Mouse (Mus musculus): ENCODE data around the gene Mog. TPM values are rescaled to one million over a fixed set of nuclear protein-coding genes. Genes with fewer than 3 reads are reported as not detected.
A peak's percentile ranks its signal among the peaks of the same experiment; 100 is the strongest.
"Not testable (repeated sequence)": the region's sequence is repeated elsewhere in the genome, so short reads cannot be mapped to it uniquely, and the experiment has no call there.

Mog gene
- polyA plus RNA-seq, 1 experiment from 2014 or later = 1.2 TPM

DNA sequence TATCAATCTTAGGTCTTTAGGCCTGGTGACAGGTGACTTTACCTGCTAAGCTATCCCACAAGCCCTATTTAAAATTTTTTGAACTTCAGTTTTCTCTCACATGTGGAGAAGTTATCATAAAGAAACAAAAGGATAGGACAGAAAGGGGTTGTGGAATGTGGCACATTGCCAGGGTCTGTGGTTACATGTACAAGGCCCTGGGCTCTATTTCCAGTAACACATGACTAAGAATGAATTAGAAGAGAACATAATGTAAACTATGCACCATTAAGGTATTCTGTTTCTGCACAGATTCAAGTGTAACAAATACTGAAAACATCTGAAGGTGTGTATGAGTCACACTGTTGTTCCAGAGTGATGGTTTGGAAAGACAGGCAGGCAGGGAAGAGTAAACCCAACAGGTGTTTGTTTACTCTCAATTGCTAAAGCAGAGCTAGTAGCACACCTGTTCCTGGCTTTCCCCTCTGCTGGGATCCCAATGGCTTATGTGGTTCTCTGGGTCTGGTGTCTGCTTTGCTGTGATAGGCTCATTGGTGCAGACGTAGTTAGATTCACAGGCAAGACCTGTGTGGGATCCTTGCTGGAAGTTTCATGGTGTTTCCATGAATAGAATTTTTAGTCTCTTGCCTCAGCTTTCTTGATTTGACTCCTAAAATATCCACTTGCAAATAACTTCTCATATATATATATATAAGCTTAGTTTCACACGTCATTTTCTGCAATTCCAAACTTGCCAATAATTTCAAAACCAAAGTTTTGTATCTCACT lies 16.1 kb upstream of the Mog start:
- Histone ChIP-seq H3K36me3 (no peaks in the 10 kb centered on the region), H3K4me1 (replicated peaks) (no peaks in the 10 kb centered on the region), H3K4me2 (no peak overlapping the region), H3K4me3 (no peak overlapping the region), H3K9ac (no peak overlapping the region), H3K9me3 (no peaks in the 10 kb centered on the region), H3K27ac (replicated peaks) (no peak overlapping the region), H3K27me3 (no peaks in the 10 kb centered on the region)
- 89% methylated on average over 2 of the region's 2 CpGs for WGBS
- no peak for ATAC-seq (ENCODE audit: low read depth)

DNA sequence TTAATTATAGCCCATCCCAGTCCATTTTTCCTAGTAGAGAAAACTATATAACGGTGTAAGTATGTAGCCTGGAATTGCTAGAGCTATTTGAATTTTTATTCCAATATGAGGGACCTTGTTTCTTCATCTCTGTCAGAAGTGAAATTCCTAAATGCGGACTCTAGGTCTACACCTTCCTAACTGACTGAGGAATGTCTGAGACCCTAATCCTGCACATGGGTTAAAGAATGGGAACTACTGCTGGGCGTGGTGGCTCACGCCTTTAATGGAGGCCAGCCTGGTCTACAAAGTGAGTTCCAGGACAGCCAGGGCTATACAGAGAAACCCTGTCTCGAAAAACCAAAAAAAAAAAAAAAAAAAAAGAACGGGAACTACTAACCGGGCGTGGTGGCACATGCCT lies 6.0 kb upstream of the Mog start:
- Histone ChIP-seq H3K4me2 (peak overlapping the region; percentile 55), H3K36me3 (no peaks in the 10 kb centered on the region), H3K4me1 (replicated peaks) (peaks cover 12% of the 10 kb centered on the region), H3K4me3 (peak overlapping the region; percentile 44), H3K9me3 (no peaks in the 10 kb centered on the region), H3K9ac (peak overlapping the region; percentile 68), H3K27ac (replicated peaks) (peak overlapping the region; percentile 98), H3K27me3 (no peaks in the 10 kb centered on the region)
- ATAC-seq (ENCODE audit: low read depth) = peak; percentile 41
- whole genome bisulfite sequencing = 60% methylated on average over 8 of the region's 8 CpGs

DNA sequence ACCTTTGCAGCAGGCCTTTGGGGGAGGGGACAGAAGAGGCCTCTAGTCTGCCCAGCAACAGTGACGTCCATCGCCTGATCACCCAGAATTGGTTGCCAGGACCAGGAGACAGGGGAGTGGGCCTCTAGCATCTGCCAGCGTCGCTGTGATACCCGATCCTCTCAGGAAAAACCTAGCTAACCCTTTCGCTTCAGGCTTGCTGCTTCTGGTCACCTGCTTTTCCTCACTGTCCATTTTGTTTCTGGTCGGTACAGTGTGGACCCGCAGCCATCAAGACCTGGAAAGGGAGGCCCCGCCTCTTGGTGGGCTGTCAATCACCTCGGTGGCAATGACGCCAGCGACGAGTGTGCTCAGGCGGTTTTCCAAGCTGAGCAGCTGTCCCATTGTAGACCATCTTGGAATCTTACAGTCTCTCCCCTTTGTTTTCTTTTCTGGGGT lies 5.5 kb upstream of the Mog start:
- H3K4me3 ChIP-seq = peak overlapping the region; percentile 44
- peak overlapping the region; percentile 55 for H3K4me2 ChIP-seq
- H3K27me3 ChIP-seq = no peaks in the 10 kb centered on the region
- under 1% methylated on average over 14 of the region's 14 CpGs for WGBS
- peak overlapping the region; percentile 68 for H3K9ac ChIP-seq
- H3K9me3 ChIP-seq = no peaks in the 10 kb centered on the region
- peak overlapping the region; percentile 98 for H3K27ac ChIP-seq (replicated peaks)
- H3K4me1 ChIP-seq (replicated peaks) = peaks cover 12% of the 10 kb centered on the region
- peak; percentile 99 for ATAC-seq (ENCODE audit: low read depth)
- no peaks in the 10 kb centered on the region for H3K36me3 ChIP-seq

DNA sequence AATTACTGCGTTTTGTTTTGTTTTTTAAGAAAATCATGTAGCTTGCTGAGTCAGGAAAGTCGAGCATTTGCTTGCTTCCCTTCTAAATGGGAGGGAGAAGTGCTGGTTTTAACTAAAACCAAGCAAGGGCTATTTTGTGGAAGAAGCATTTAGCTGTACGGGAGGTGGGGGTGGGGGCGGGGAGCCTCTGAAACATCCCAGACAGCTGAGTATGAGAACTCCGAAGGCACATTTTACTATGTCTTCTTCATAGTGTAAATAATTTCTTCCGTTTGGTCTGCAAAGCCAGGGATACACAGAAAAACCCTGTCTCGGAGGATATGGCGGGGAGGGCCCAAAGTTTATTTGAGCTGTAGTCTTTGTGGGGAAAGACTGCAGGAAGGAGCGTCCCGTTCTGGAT lies 5.0 kb upstream of the Mog start:
- no peaks in the 10 kb centered on the region for H3K36me3 ChIP-seq
- peak; percentile 54 for ATAC-seq (ENCODE audit: low read depth)
- peaks cover 12% of the 10 kb centered on the region for H3K4me1 ChIP-seq (replicated peaks)
- 4% methylated on average over 10 of the region's 10 CpGs for WGBS
- H3K4me2 ChIP-seq = peak overlapping the region; percentile 55
- H3K4me3 ChIP-seq = peak overlapping the region; percentile 44
- no peaks in the 10 kb centered on the region for H3K9me3 ChIP-seq
- H3K27me3 ChIP-seq = no peaks in the 10 kb centered on the region
- H3K9ac ChIP-seq = peak overlapping the region; percentile 68
- peak overlapping the region; percentile 98 for H3K27ac ChIP-seq (replicated peaks)

DNA sequence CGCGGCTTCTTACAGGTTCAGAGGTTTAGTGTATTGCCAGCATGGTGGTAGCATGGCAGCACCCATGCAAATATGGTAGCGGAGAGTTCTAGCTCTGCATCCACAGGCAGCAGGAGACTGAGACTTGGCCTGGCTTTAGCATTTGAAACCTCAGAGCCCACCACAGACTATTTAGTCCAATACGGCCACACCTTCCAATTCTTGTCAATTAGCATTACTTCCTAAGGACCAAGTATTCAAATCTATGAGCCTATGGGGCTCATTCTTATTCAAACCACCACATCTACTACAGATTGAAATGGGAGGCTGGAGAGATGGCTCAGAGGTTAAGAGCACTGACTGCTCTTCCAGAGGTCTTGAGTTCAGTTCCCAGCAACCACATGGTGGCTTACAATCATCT lies 4.3 kb upstream of the Mog start:
- Histone ChIP-seq H3K27me3 (no peaks in the 10 kb centered on the region), H3K27ac (replicated peaks) (peak overlapping the region; percentile 98), H3K9me3 (no peaks in the 10 kb centered on the region), H3K4me2 (no peak overlapping the region), H3K4me3 (no peak overlapping the region), H3K36me3 (no peaks in the 10 kb centered on the region), H3K9ac (0 out of 2 replicates have a peak overlapping the region, but pooled peaks have one; percentile 22), H3K4me1 (replicated peaks) (peaks cover 12% of the 10 kb centered on the region)
- 94% methylated on average over 4 of the region's 4 CpGs for WGBS
- no peak for ATAC-seq (ENCODE audit: low read depth)

DNA sequence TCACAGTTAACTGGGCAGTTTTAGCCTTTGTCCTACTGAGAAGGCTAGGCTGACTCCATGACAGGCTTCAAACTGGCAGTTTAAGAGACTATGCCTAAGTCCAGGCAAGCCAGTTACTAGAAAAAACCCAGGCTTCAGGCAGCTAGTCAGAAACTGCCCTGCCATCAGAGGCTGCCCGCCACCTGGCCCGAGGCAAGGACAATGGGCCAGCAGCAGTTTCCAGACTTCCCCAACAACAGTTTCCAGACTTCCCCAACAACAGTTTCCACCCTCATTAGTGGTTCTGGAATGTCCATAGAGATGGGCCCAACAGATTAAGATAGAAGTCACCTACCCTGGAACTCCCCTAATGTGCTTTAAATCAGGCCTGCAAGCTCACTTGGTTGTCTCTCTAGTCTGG lies 3.2 kb upstream of the Mog start:
- Histone ChIP-seq H3K4me1 (replicated peaks) (peaks cover 12% of the 10 kb centered on the region), H3K9ac (no peak overlapping the region), H3K27ac (replicated peaks) (no peak overlapping the region), H3K36me3 (no peaks in the 10 kb centered on the region), H3K4me2 (no peak overlapping the region), H3K27me3 (no peaks in the 10 kb centered on the region), H3K4me3 (no peak overlapping the region), H3K9me3 (no peaks in the 10 kb centered on the region)
- WGBS = 66% methylated on average over 2 of the region's 2 CpGs
- ATAC-seq (ENCODE audit: low read depth) = no peak

DNA sequence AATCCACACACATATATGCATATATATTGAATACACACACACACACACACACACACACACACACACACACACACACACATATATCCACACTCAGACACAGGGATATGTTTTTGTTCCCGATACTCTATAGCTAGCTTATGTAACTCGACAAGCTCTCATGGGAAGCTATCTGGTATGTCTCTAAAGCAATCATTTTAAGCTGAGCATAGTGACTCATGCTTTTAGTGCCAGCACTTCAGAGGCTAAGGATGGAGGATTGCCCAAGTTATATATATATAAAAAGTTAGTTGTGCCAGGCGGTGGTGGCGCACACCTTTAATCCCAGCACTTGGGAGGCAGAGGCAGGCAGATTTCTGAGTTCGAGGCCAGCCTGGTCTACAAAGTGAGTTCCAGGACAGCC lies 4.0 kb downstream of the Mog start:
- not testable (repeated sequence) for H3K27ac ChIP-seq (replicated peaks); H3K27me3 ChIP-seq; H3K36me3 ChIP-seq; H3K9me3 ChIP-seq; H3K4me3 ChIP-seq; H3K9ac ChIP-seq; H3K4me2 ChIP-seq; ATAC-seq (ENCODE audit: low read depth); H3K4me1 ChIP-seq (replicated peaks)
- 93% methylated on average over 5 of the region's 5 CpGs for WGBS

DNA sequence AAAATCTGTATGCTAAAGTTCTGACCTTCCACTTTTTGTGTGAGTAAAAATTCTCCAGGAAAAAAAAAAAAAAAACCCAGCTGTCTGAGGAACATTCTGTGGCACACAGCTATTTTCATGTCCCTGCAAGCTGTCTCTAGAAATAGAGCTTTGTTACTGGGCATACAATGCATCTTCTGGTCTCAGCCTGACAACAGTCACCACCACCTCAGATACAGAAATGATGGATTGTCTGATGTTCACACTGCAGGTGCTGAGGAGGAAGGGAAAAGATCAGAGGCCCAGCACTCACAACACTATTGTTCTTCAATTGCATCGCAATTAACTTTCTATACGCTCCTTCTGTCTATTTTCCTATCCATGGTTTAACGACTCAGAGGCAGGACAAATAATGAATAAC lies 4.9 kb downstream of the Mog start:
- Histone ChIP-seq H3K4me2 (no peak overlapping the region), H3K36me3 (no peaks in the 10 kb centered on the region), H3K9ac (no peak overlapping the region), H3K4me1 (replicated peaks) (no peaks in the 10 kb centered on the region), H3K9me3 (no peaks in the 10 kb centered on the region), H3K27me3 (no peaks in the 10 kb centered on the region), H3K27ac (replicated peaks) (no peak overlapping the region), H3K4me3 (no peak overlapping the region)
- 47% methylated on average over 3 of the region's 3 CpGs for WGBS
- no peak for ATAC-seq (ENCODE audit: low read depth)

DNA sequence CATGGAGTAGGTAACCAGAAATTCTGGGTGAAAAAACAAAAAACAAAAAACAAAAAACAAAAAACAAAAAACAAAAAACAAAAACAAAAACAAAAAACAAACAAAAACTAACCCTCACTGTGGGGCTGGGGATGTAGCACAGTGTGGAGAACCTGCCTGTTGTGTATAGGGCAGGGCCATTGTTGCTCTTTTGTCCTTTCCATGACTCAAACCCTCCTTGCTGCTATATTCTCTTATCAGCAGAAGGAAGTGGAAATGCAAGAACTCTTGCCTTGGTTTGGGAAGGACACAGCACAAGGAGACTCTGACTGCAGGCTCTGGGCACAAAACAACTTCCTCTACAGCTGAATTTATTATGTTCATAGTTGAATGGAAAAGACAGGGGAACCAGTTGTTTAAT lies 6.9 kb downstream of the Mog start:
- no peak overlapping the region for H3K9ac ChIP-seq
- peaks cover 11% of the 10 kb centered on the region for H3K4me1 ChIP-seq (replicated peaks)
- H3K36me3 ChIP-seq = peaks cover 11% of the 10 kb centered on the region
- no peaks in the 10 kb centered on the region for H3K27me3 ChIP-seq
- no peak overlapping the region for H3K4me2 ChIP-seq
- H3K9me3 ChIP-seq = no peaks in the 10 kb centered on the region
- H3K27ac ChIP-seq (replicated peaks) = no peak overlapping the region
- H3K4me3 ChIP-seq = no peak overlapping the region
- no peak for ATAC-seq (ENCODE audit: low read depth)

DNA sequence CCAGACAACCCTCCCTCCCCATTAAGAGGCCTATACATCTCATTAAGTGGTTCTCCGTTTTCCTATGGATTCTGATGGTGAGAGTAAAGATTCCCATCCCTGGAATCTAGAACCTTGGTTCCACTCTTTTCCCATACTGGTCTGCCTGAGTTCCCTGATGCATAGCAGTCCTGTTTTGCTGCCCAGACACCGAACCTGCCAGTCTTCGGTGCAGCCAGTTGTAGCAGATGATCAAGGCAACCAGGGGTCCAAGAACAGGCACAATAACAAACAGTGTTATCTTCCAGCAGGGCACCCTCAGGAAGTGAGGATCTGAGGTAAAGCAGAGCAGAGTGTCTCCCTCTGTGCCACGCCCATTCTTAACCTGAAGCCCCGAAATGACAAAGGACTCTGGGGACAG lies 11.1 kb downstream of the Mog start:
- 77% methylated on average over 5 of the region's 5 CpGs for WGBS

DNA sequence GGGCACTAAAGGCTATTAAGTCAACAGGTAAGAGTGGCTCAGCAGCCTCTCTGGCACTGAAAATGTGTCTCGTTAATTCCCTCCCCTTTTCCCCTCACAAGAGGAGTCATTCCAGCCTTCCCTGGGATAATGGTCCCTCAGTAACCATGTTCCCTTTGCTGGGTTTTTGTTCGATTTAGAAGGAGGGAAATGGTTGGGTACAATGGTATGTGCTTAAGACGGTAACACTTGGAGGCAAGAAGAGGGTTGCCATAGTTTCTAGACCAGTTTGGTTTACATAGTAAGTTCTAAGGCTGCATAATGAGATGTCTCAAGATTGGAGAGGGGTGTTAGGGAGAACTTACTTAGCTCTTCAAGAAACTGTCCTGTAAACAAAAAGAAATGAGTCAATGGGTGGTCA lies 11.5 kb downstream of the Mog start:
- ATAC-seq (ENCODE audit: low read depth) = no peak
- no peaks in the 10 kb centered on the region for H3K27me3 ChIP-seq
- H3K27ac ChIP-seq (replicated peaks) = no peak overlapping the region
- no peaks in the 10 kb centered on the region for H3K9me3 ChIP-seq
- WGBS = 85% methylated on average over 3 of the region's 3 CpGs
- peaks cover 37% of the 10 kb centered on the region for H3K4me1 ChIP-seq (replicated peaks)
- H3K36me3 ChIP-seq = peaks cover 57% of the 10 kb centered on the region
- no peak overlapping the region for H3K4me2 ChIP-seq
- H3K9ac ChIP-seq = no peak overlapping the region
- H3K4me3 ChIP-seq = no peak overlapping the region

More for the DNA sequence above, 11.1 kb downstream of the Mog start:
- H3K4me3 ChIP-seq = no peak overlapping the region
- H3K9ac ChIP-seq = no peak overlapping the region
- H3K4me2 ChIP-seq = no peak overlapping the region
- no peak; the same call in 1 of the 2 replicates for ATAC-seq (ENCODE audit: low read depth)
- peaks cover 53% of the 10 kb centered on the region for H3K36me3 ChIP-seq
- no peaks in the 10 kb centered on the region for H3K27me3 ChIP-seq
- H3K9me3 ChIP-seq = no peaks in the 10 kb centered on the region
- peaks cover 37% of the 10 kb centered on the region for H3K4me1 ChIP-seq (replicated peaks)
- no peak overlapping the region for H3K27ac ChIP-seq (replicated peaks)

DNA sequence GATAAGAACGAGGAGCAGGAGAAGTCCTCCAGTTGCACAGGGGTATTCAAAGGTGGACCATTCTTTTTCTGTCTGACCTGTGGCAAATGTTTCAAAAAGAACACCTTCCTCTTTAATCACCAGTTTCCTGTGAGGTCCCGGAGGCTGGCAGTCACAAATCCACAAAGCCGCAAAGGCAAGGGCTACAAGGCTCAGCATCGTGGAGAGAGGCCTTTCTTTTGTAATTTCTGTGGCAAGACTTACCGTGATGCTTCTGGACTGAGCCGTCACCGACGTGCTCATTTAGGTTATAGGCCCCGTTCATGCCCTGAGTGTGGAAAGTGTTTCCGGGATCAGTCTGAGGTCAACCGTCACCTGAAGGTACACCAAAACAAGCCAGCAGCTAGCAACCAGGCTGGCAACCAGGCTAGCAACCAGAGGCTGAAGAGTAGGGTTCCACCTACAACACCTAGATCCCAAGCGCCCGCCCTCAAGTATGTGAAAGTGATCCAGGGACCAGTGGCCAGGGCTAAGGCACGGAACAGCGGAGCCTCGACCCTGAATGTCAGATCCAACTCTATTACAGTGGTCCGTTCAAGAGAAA lies 13.6 kb downstream of the Mog start:
- WGBS = 93% methylated on average over 17 of the region's 17 CpGs
- Histone ChIP-seq H3K4me2 (no peak overlapping the region), H3K27me3 (no peaks in the 10 kb centered on the region), H3K27ac (replicated peaks) (no peak overlapping the region), H3K36me3 (peaks cover 75% of the 10 kb centered on the region), H3K9ac (no peak overlapping the region), H3K4me3 (no peak overlapping the region), H3K9me3 (no peaks in the 10 kb centered on the region), H3K4me1 (replicated peaks) (peaks cover 43% of the 10 kb centered on the region)
- ATAC-seq (ENCODE audit: low read depth) = no peak

DNA sequence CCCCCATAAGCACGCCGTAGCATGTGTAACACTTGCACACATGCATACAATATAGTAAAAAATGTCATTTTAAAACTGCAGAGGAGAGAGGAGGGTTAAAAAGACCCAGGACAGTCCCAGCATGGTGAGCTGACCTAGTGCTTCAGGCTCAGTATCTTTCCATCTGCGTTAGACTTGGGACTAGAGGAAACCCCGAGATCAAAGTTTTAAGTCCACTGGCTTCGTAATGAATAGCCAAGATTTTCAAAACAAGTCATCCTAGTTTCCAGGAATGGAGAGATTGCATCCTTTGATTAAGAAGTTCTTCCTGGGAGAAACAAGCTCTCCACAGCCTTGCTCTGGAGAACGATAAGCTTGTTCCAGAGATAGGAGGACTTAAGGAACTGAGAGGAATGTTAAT lies 15.0 kb downstream of the Mog start:
- Histone ChIP-seq H3K27me3 (no peaks in the 10 kb centered on the region), H3K4me1 (replicated peaks) (peaks cover 57% of the 10 kb centered on the region), H3K4me2 (no peak overlapping the region), H3K27ac (replicated peaks) (no peak overlapping the region), H3K36me3 (peaks cover 79% of the 10 kb centered on the region), H3K9me3 (no peaks in the 10 kb centered on the region), H3K4me3 (no peak overlapping the region), H3K9ac (no peak overlapping the region)
- ATAC-seq (ENCODE audit: low read depth) = no peak
- WGBS = 95% methylated on average over 6 of the region's 6 CpGs

Data from neural tube, embryonic 13.5 days (tissue).